ENCODE assay signal across 16 mouse cellular contexts in genomic region chr2:174199961-174200862, GRCm38 (mm10).
DNase-seq lines count a peak whose midpoint lies in the region.
"Had no signal": no experiment of that assay in that cellular context is flagged by ENCODE, and none has a peak within 500 bp of the region (broad histone marks: within the 10 kb centered on the region; RNA-seq: fewer than 3 reads in every experiment).

No protein-coding gene starts in this region.

- H3K27ac ChIP-seq in limb, embryonic 10.5 days: peak overlapping the region; percentile 26; the same call in 1 of the 2 replicates
- H3K27ac ChIP-seq: forebrain, embryonic 12.5 days; hindbrain, embryonic 13.5 days; macrophage; midbrain, embryonic 13.5 days had no signal

- H3K9me3 ChIP-seq in limb, embryonic 10.5 days (replicated peaks): no peaks in the 10 kb centered on the region
- H3K9me3 ChIP-seq: forebrain, embryonic 12.5 days; hindbrain, embryonic 13.5 days; midbrain, embryonic 13.5 days had no signal

- 56% methylated on average over 13 of the region's 13 CpGs for WGBS in limb, embryonic 10.5 days

- peaks cover 15% of the 10 kb centered on the region for H3K4me1 ChIP-seq in limb, embryonic 10.5 days
- H3K4me1 ChIP-seq: forebrain, embryonic 12.5 days; hindbrain, embryonic 13.5 days; midbrain, embryonic 13.5 days had no signal

- intact Hi-C loops in heart, postnatal 10 days (cut with DNase I): no loop called here

- peak overlapping the region; percentile 13; the same call in 1 of the 2 replicates for H3K4me3 ChIP-seq in limb, embryonic 10.5 days
- H3K4me3 ChIP-seq: forebrain, embryonic 12.5 days; hindbrain, embryonic 13.5 days; midbrain, embryonic 13.5 days had no signal

- H3K27me3 ChIP-seq in limb, embryonic 10.5 days (ENCODE audit: low read depth, poor library complexity, severe bottlenecking): no peaks in the 10 kb centered on the region
- H3K27me3 ChIP-seq: forebrain, embryonic 12.5 days; hindbrain, embryonic 13.5 days; midbrain, embryonic 13.5 days had no signal

- no peaks in the 10 kb centered on the region for H3K36me3 ChIP-seq in limb, embryonic 10.5 days
- H3K36me3 ChIP-seq: forebrain, embryonic 12.5 days; hindbrain, embryonic 13.5 days; midbrain, embryonic 13.5 days had no signal

- peak; percentile 74 for DNase-seq in heart, adult 11 months
- no peak for DNase-seq in heart, postnatal 10 days
- DNase-seq in right cerebral cortex, postnatal 4 days: peak; percentile 4
- DNase-seq in right cerebral cortex, adult 18-20 months: no peak
- peak; percentile 69 for DNase-seq in limb, embryonic 10.5 days (ENCODE audit: low spot score)
- no peak for DNase-seq in Muller cell, postnatal 12 days (ENCODE audit: inconsistent ontology term)
- no peak for DNase-seq in natural killer cell, adult 2 months (ENCODE audit: low spot score in 2 of 2)
- DNase-seq: adrenal gland, postnatal 14 days; cerebellum, adult 8-10 months; kidney, adult 18-20 months; lung, embryonic 14.5 days; thymus, postnatal 14 days had no signal

Comparison
In these comparisons a context has a peak if more than half of its experiments do, and no peak if none do; other contexts are left out.
1. DNase-seq: peak in heart, adult 11 months (single experiment), right cerebral cortex, postnatal 4 days (single experiment) and limb, embryonic 10.5 days (single experiment); none in heart, postnatal 10 days (0 of 2), right cerebral cortex, adult 18-20 months (single experiment), Muller cell, postnatal 12 days (single experiment) and natural killer cell, adult 2 months (0 of 2).